Mouse (Mus musculus) megakaryocyte-erythroid progenitor cell, adult 5-6 weeks (primary cell): ENCODE data around the gene Dpep2nb. TPM values are rescaled to one million over a fixed set of nuclear protein-coding genes. Genes with fewer than 3 reads are reported as not detected.

Source experiments
- ATAC-seq: replicated peaks from 2 replicates; pipeline ENCODE4 v1.8.0; 2016; ENCODE audit warnings: mild to moderate bottlenecking, inconsistent platforms; ENCODE audit not compliant: severe bottlenecking, poor library complexity, low FRiP score, low TSS enrichment
- total RNA-seq, 2 experiments: library from RNA; stranded (forward) in 1 of 2; stranded (reverse) in 1 of 2; fragments of 200-1000, 215-1000 nt in 1 of 2; fragments of >200 nt in 1 of 2; fragmentation: Nextera tagmentation in 1 of 2; gene quantifications; 2 replicates each; pipeline ENCODE4 v1.2.3; 2014 to 2017

Dpep2nb gene
- total RNA-seq, 2 experiments from 2014 or later = not detected

GRCm38 (mm10) chr8:105966692-105967311 lies 39.0 kb downstream of the Dpep2nb start:
- peak; percentile 76 for ATAC-seq

- ATAC-seq = no peak
Observed at GRCm38 (mm10) chr8:105965905-105966341, 39.9 kb downstream of the Dpep2nb start, which contains the start of gene Slc12a4. Slc12a4 (minus strand) TSS chr8:105966097.

- ATAC-seq = no peak
Observed at GRCm38 (mm10) chr8:105965266-105965904, 40.4 kb downstream of the Dpep2nb start.

GRCm38 (mm10) chr8:105964506-105965265 lies 41.1 kb downstream of the Dpep2nb start:
- ATAC-seq = 0 out of 2 replicates have a peak, but pooled peaks have one; percentile 11

GRCm38 (mm10) chr8:105961536-105961935 lies 44.2 kb downstream of the Dpep2nb start:
- ATAC-seq = peak; percentile 60

GRCm38 (mm10) chr8:105961101-105961500 lies 44.7 kb downstream of the Dpep2nb start:
- peak; percentile 2; the same call in 1 of the 2 replicates for ATAC-seq

- ATAC-seq = no peak
Observed at GRCm38 (mm10) chr8:105959350-105959749, 46.4 kb downstream of the Dpep2nb start.

- no peak for ATAC-seq
Observed at GRCm38 (mm10) chr8:105957813-105958212, 48.0 kb downstream of the Dpep2nb start.

GRCm38 (mm10) chr8:105956556-105956955 lies 49.2 kb downstream of the Dpep2nb start:
- ATAC-seq = no peak

GRCm38 (mm10) chr8:105951057-105951659 lies 54.6 kb downstream of the Dpep2nb start:
- no peak for ATAC-seq

- no peak for ATAC-seq
Observed at GRCm38 (mm10) chr8:105949350-105949749, 56.4 kb downstream of the Dpep2nb start.

Other genes starting within 250 kb of the Dpep2nb start
- gene Gfod2, start 247.3 kb downstream of the Dpep2nb start, total RNA-seq (2014; fragmentation: Nextera tagmentation) = 2.3 and 2.7 TPM in 2 replicates
- 3.1 and 9.8 TPM in 2 replicates for gene Gfod2, start 247.3 kb downstream of the Dpep2nb start, total RNA-seq (2017)
- gene Ranbp10, start 178.6 kb downstream of the Dpep2nb start, total RNA-seq (2014; fragmentation: Nextera tagmentation) = 34.9 and 36.4 TPM in 2 replicates
- gene Ranbp10, start 178.6 kb downstream of the Dpep2nb start, total RNA-seq (2017) = 8.3 and 16.0 TPM in 2 replicates
- gene Tsnaxip1, start 178.2 kb downstream of the Dpep2nb start, total RNA-seq (2014; fragmentation: Nextera tagmentation) = not detected in 2 replicates
- not detected in 2 replicates for gene Tsnaxip1, start 178.2 kb downstream of the Dpep2nb start, total RNA-seq (2017)
- gene Cenpt, start 152.7 kb downstream of the Dpep2nb start, total RNA-seq (2014; fragmentation: Nextera tagmentation) = 32.0 and 47.6 TPM in 2 replicates
- gene Cenpt, start 152.7 kb downstream of the Dpep2nb start, total RNA-seq (2017) = 14.2 and 20.0 TPM in 2 replicates
- 24.4 and 27.1 TPM in 2 replicates for gene Thap11, start 150.8 kb downstream of the Dpep2nb start, total RNA-seq (2014; fragmentation: Nextera tagmentation)
- 18.5 and 33.4 TPM in 2 replicates for gene Thap11, start 150.8 kb downstream of the Dpep2nb start, total RNA-seq (2017)
- 174 and 237 TPM in 2 replicates for gene Nutf2, start 145.4 kb downstream of the Dpep2nb start, total RNA-seq (2014; fragmentation: Nextera tagmentation)
- gene Nutf2, start 145.4 kb downstream of the Dpep2nb start, total RNA-seq (2017) = 29.3 and 101 TPM in 2 replicates
- 45.9 and 46.3 TPM in 2 replicates for gene Edc4, start 125.1 kb downstream of the Dpep2nb start, total RNA-seq (2014; fragmentation: Nextera tagmentation)
- gene Edc4, start 125.1 kb downstream of the Dpep2nb start, total RNA-seq (2017) = 25.9 and 38.4 TPM in 2 replicates
- 2.0 and 3.3 TPM in 2 replicates for gene Nrn1l, start 112.4 kb downstream of the Dpep2nb start, total RNA-seq (2014; fragmentation: Nextera tagmentation)
- not detected in 2 replicates for gene Nrn1l, start 112.4 kb downstream of the Dpep2nb start, total RNA-seq (2017)
- 16.8 and 17.5 TPM in 2 replicates for gene Pskh1, start 105.5 kb downstream of the Dpep2nb start, total RNA-seq (2014; fragmentation: Nextera tagmentation)
- gene Pskh1, start 105.5 kb downstream of the Dpep2nb start, total RNA-seq (2017) = 15.4 and 17.3 TPM in 2 replicates
- 1.6 TPM in 1 of 2 replicates, not detected in the other for gene Ctrl, start 72.1 kb downstream of the Dpep2nb start, total RNA-seq (2014; fragmentation: Nextera tagmentation)
- gene Ctrl, start 72.1 kb downstream of the Dpep2nb start, total RNA-seq (2017) = not detected in 2 replicates
- gene Psmb10, start 67.5 kb downstream of the Dpep2nb start, total RNA-seq (2014; fragmentation: Nextera tagmentation) = 93.9 and 150 TPM in 2 replicates
- 29.5 and 38.9 TPM in 2 replicates for gene Psmb10, start 67.5 kb downstream of the Dpep2nb start, total RNA-seq (2017)
- gene Lcat, start 62.6 kb downstream of the Dpep2nb start, total RNA-seq (2014; fragmentation: Nextera tagmentation) = 3.7 and 4.6 TPM in 2 replicates
- gene Lcat, start 62.6 kb downstream of the Dpep2nb start, total RNA-seq (2017) = 1.5 TPM in 1 of 2 replicates, not detected in the other
- gene Slc12a4, start 39.9 kb downstream of the Dpep2nb start, total RNA-seq (2014; fragmentation: Nextera tagmentation) = 11.4 and 14.2 TPM in 2 replicates
- 4.7 and 10.5 TPM in 2 replicates for gene Slc12a4, start 39.9 kb downstream of the Dpep2nb start, total RNA-seq (2017)
- not detected in 2 replicates for gene Dpep3, start 26.5 kb downstream of the Dpep2nb start, total RNA-seq (2014; fragmentation: Nextera tagmentation)
- not detected in 2 replicates for gene Dpep3, start 26.5 kb downstream of the Dpep2nb start, total RNA-seq (2017)
- 23.0 and 28.9 TPM in 2 replicates for gene Dus2, start 14.6 kb downstream of the Dpep2nb start, total RNA-seq (2014; fragmentation: Nextera tagmentation)
- 13.8 and 22.5 TPM in 2 replicates for gene Dus2, start 14.6 kb downstream of the Dpep2nb start, total RNA-seq (2017)
- 11.6 and 18.3 TPM in 2 replicates for gene Ddx28, start 5.9 kb upstream of the Dpep2nb start, total RNA-seq (2014; fragmentation: Nextera tagmentation)
- 11.8 and 14.4 TPM in 2 replicates for gene Ddx28, start 5.9 kb upstream of the Dpep2nb start, total RNA-seq (2017)
- gene Nfatc3, start 52.9 kb upstream of the Dpep2nb start, total RNA-seq (2014; fragmentation: Nextera tagmentation) = 102 and 103 TPM in 2 replicates
- 35.0 and 35.3 TPM in 2 replicates for gene Nfatc3, start 52.9 kb upstream of the Dpep2nb start, total RNA-seq (2017)
- 0.68 and 1.4 TPM in 2 replicates for gene Esrp2, start 131.0 kb upstream of the Dpep2nb start, total RNA-seq (2014; fragmentation: Nextera tagmentation)
- gene Esrp2, start 131.0 kb upstream of the Dpep2nb start, total RNA-seq (2017) = not detected in 2 replicates
- 2.7 and 3.2 TPM in 2 replicates for gene Pla2g15, start 144.4 kb upstream of the Dpep2nb start, total RNA-seq (2014; fragmentation: Nextera tagmentation)
- gene Pla2g15, start 144.4 kb upstream of the Dpep2nb start, total RNA-seq (2017) = 0.84 and 3.2 TPM in 2 replicates
- gene Slc7a6, start 162.9 kb upstream of the Dpep2nb start, total RNA-seq (2014; fragmentation: Nextera tagmentation) = 2.6 and 4.2 TPM in 2 replicates
- gene Slc7a6, start 162.9 kb upstream of the Dpep2nb start, total RNA-seq (2017) = 5.1 and 6.7 TPM in 2 replicates
- gene Slc7a6os, start 205.0 kb upstream of the Dpep2nb start, total RNA-seq (2014; fragmentation: Nextera tagmentation) = 32.7 and 47.9 TPM in 2 replicates
- 50.5 and 58.1 TPM in 2 replicates for gene Slc7a6os, start 205.0 kb upstream of the Dpep2nb start, total RNA-seq (2017)
- 30.3 and 47.7 TPM in 2 replicates for gene Prmt7, start 205.0 kb upstream of the Dpep2nb start, total RNA-seq (2014; fragmentation: Nextera tagmentation)
- gene Prmt7, start 205.0 kb upstream of the Dpep2nb start, total RNA-seq (2017) = 55.0 and 60.4 TPM in 2 replicates